Mouse (Mus musculus): Measurements from ENCODE around the gene Tnfaip1.

Gene Tnfaip1

GRCm38 (mm10) chr11:78500623-78501202 lies 35.4 kb downstream of the Tnfaip1 start:
- DNase-seq (ENCODE audit: low read depth), result no peak

GRCm38 (mm10) chr11:78499543-78499942 lies 36.6 kb downstream of the Tnfaip1 start:
- DNase-seq (ENCODE audit: low read depth), result no peak

- no peak for DNase-seq (ENCODE audit: low read depth)
Measured at GRCm38 (mm10) chr11:78499004-78499403, 37.1 kb downstream of the Tnfaip1 start, which contains the start of gene Vtn. Vtn (plus strand) TSS chr11:78499091.

- peak; percentile 75 for DNase-seq (ENCODE audit: low read depth)
Measured at GRCm38 (mm10) chr11:78497544-78498522, 38.3 kb downstream of the Tnfaip1 start, which contains the start of gene Sarm1. Sarm1 (minus strand) TSS chr11:78497754.

- DNase-seq (ENCODE audit: low read depth), result no peak
Measured at GRCm38 (mm10) chr11:78497071-78497541, 39.0 kb downstream of the Tnfaip1 start.

GRCm38 (mm10) chr11:78495904-78496303 lies 40.2 kb downstream of the Tnfaip1 start:
- no peak for DNase-seq (ENCODE audit: low read depth)

- DNase-seq (ENCODE audit: low read depth), result no peak
Measured at GRCm38 (mm10) chr11:78490781-78491241, 45.3 kb downstream of the Tnfaip1 start.

- DNase-seq (ENCODE audit: low read depth), result no peak
Measured at GRCm38 (mm10) chr11:78488168-78488567, 48.0 kb downstream of the Tnfaip1 start.

- DNase-seq (ENCODE audit: low read depth), result no peak
Measured at GRCm38 (mm10) chr11:78483639-78484038, 52.5 kb downstream of the Tnfaip1 start.

- DNase-seq (ENCODE audit: low read depth), result no peak
Measured at GRCm38 (mm10) chr11:78475289-78475688, 60.8 kb downstream of the Tnfaip1 start.

Measured in fibroblast of lung, adult 2 months (primary cell).